Mouse (Mus musculus): ENCODE data around the gene Tmem229b. TPM values are rescaled to one million over a fixed set of nuclear protein-coding genes. Genes with fewer than 3 reads are reported as not detected.

Tmem229b gene
- polyA plus RNA-seq, 1 experiment = 80.8 TPM

- peaks cover 35% of the 10 kb centered on the region for H3K4me1 ChIP-seq (ENCODE audit: control insufficient read depth, insufficient read depth, low read length)
- H3K27me3 ChIP-seq (ENCODE audit: control insufficient read depth, insufficient read depth, low read length) = no peaks in the 10 kb centered on the region
- TF ChIP-seq POLR2A (IDR thresholded peaks at IDR 0.05; ENCODE audit: borderline replicate concordance, insufficient read depth, low read length) (no peak), CTCF (IDR thresholded peaks at IDR 0.05; ENCODE audit: borderline replicate concordance, insufficient read depth, low read depth, low read length) (no peak)
- 28% methylated on average over 3 of the region's 3 CpGs for WGBS
- peak overlapping the region; percentile 76 for H3K27ac ChIP-seq (ENCODE audit: insufficient read depth, low read length)
- peak; percentile 54 to 74 for DNase-seq
- no peak overlapping the region for H3K4me3 ChIP-seq (replicated peaks; ENCODE audit: insufficient read depth, low read depth, low read length)
Observed at GRCm38 (mm10) chr12:79002978-79003377, 4.4 kb downstream of the Tmem229b start.

- WGBS = 78% methylated on average over 5 of the region's 5 CpGs
- H3K4me1 ChIP-seq (ENCODE audit: control insufficient read depth, insufficient read depth, low read length) = peaks cover 41% of the 10 kb centered on the region
- DNase-seq = no peak
- no peak overlapping the region for H3K4me3 ChIP-seq (replicated peaks; ENCODE audit: insufficient read depth, low read depth, low read length)
- no peaks in the 10 kb centered on the region for H3K27me3 ChIP-seq (ENCODE audit: control insufficient read depth, insufficient read depth, low read length)
- no peak for TF ChIP-seq POLR2A (IDR thresholded peaks at IDR 0.05; ENCODE audit: borderline replicate concordance, insufficient read depth, low read length)
- no peak for TF ChIP-seq CTCF (IDR thresholded peaks at IDR 0.05; ENCODE audit: borderline replicate concordance, insufficient read depth, low read depth, low read length)
- no peak overlapping the region for H3K27ac ChIP-seq (ENCODE audit: insufficient read depth, low read length)
Observed at GRCm38 (mm10) chr12:79002406-79002805, 5.0 kb downstream of the Tmem229b start.

GRCm38 (mm10) chr12:78996711-78997110, 10.7 kb downstream of the Tmem229b start:
- WGBS = 38% methylated on average over 6 of the region's 7 CpGs
- TF ChIP-seq CTCF (IDR thresholded peaks at IDR 0.05; ENCODE audit: borderline replicate concordance, insufficient read depth, low read depth, low read length) (no peak), POLR2A (IDR thresholded peaks at IDR 0.05; ENCODE audit: borderline replicate concordance, insufficient read depth, low read length) (no peak)
- Histone ChIP-seq H3K4me3 (replicated peaks; ENCODE audit: insufficient read depth, low read depth, low read length) (no peak overlapping the region), H3K4me1 (ENCODE audit: control insufficient read depth, insufficient read depth, low read length) (peaks cover 33% of the 10 kb centered on the region), H3K27me3 (ENCODE audit: control insufficient read depth, insufficient read depth, low read length) (no peaks in the 10 kb centered on the region), H3K27ac (ENCODE audit: insufficient read depth, low read length) (no peak overlapping the region)
- no peak for DNase-seq

- Histone ChIP-seq H3K27me3 (ENCODE audit: control insufficient read depth, insufficient read depth, low read length) (no peaks in the 10 kb centered on the region), H3K4me3 (replicated peaks; ENCODE audit: insufficient read depth, low read depth, low read length) (no peak overlapping the region), H3K27ac (ENCODE audit: insufficient read depth, low read length) (no peak overlapping the region), H3K4me1 (ENCODE audit: control insufficient read depth, insufficient read depth, low read length) (peaks cover 33% of the 10 kb centered on the region)
- no peak for DNase-seq
- WGBS = 83% methylated on average over 4 of the region's 4 CpGs
- TF ChIP-seq POLR2A (IDR thresholded peaks at IDR 0.05; ENCODE audit: borderline replicate concordance, insufficient read depth, low read length) (no peak), CTCF (IDR thresholded peaks at IDR 0.05; ENCODE audit: borderline replicate concordance, insufficient read depth, low read depth, low read length) (no peak)
Observed at GRCm38 (mm10) chr12:78996271-78996670, 11.2 kb downstream of the Tmem229b start.

DNA sequence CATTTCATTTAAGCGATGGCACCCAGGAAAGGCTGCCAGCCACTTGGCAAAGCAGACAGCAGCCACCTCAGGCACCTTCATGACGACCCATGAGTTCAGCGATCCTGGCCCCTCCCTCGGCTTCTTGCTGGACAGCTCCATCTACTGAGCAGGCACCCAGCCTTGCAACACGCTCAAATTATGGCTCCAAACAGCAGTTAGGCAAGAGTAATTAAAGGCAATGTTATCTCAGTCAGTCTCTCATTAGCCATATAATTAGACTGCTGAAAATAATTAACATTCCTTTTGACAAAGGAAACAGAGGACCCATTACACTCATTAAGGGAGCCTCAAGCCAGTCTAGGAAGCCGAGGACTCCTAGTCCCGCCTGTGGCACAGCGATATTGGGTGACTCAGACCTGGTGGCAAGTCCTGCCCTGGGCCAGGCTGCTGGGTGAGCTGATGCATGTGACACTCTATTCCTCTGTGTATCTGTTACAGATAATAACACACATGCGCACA, 19.8 kb downstream of the Tmem229b start:
- Histone ChIP-seq H3K27me3 (ENCODE audit: control insufficient read depth, insufficient read depth, low read length) (no peaks in the 10 kb centered on the region), H3K4me1 (ENCODE audit: control insufficient read depth, insufficient read depth, low read length) (peaks cover 44% of the 10 kb centered on the region), H3K27ac (ENCODE audit: insufficient read depth, low read length) (peak overlapping the region; percentile 29), H3K4me3 (replicated peaks; ENCODE audit: insufficient read depth, low read depth, low read length) (no peak overlapping the region)
- peak; percentile 59 to 74 for DNase-seq
- TF ChIP-seq CTCF (IDR thresholded peaks at IDR 0.05; ENCODE audit: borderline replicate concordance, insufficient read depth, low read depth, low read length) = peak; percentile 2; the same call in 1 of the 2 replicates
- no peak for TF ChIP-seq POLR2A (IDR thresholded peaks at IDR 0.05; ENCODE audit: borderline replicate concordance, insufficient read depth, low read length)
- WGBS = 14% methylated on average over 9 of the region's 9 CpGs

GRCm38 (mm10) chr12:78984035-78984432, 23.4 kb downstream of the Tmem229b start:
- Histone ChIP-seq H3K27ac (ENCODE audit: insufficient read depth, low read length) (peak overlapping the region; percentile 62; the same call in 1 of the 2 replicates), H3K4me3 (replicated peaks; ENCODE audit: insufficient read depth, low read depth, low read length) (no peak overlapping the region), H3K27me3 (ENCODE audit: control insufficient read depth, insufficient read depth, low read length) (no peaks in the 10 kb centered on the region), H3K4me1 (ENCODE audit: control insufficient read depth, insufficient read depth, low read length) (peaks cover 58% of the 10 kb centered on the region)
- WGBS = 22% methylated on average over 3 of the region's 3 CpGs
- TF ChIP-seq CTCF (IDR thresholded peaks at IDR 0.05; ENCODE audit: borderline replicate concordance, insufficient read depth, low read depth, low read length) (no peak), POLR2A (IDR thresholded peaks at IDR 0.05; ENCODE audit: borderline replicate concordance, insufficient read depth, low read length) (no peak)
- DNase-seq = peak; percentile 66 to 73

- Histone ChIP-seq H3K4me1 (ENCODE audit: control insufficient read depth, insufficient read depth, low read length) (peaks cover 58% of the 10 kb centered on the region), H3K27ac (ENCODE audit: insufficient read depth, low read length) (peak overlapping the region; percentile 62), H3K4me3 (replicated peaks; ENCODE audit: insufficient read depth, low read depth, low read length) (no peak overlapping the region), H3K27me3 (ENCODE audit: control insufficient read depth, insufficient read depth, low read length) (no peaks in the 10 kb centered on the region)
- DNase-seq = no peak
- TF ChIP-seq POLR2A (IDR thresholded peaks at IDR 0.05; ENCODE audit: borderline replicate concordance, insufficient read depth, low read length) (no peak), CTCF (IDR thresholded peaks at IDR 0.05; ENCODE audit: borderline replicate concordance, insufficient read depth, low read depth, low read length) (no peak)
- WGBS = 57% methylated on average over 9 of the region's 9 CpGs
Observed at GRCm38 (mm10) chr12:78983296-78984034, 24.0 kb downstream of the Tmem229b start.
